Mouse (Mus musculus) kidney, adult 2 months (tissue): ENCODE data around the gene Leng1.

Experiments used
- CTCF ChIP-seq: fragments of 200-500 bp; conservative IDR thresholded peaks from 2 replicates; pipeline ENCODE4 v1.5.1; 2011; ENCODE audit warnings: low read depth, mild to moderate bottlenecking, control low read depth, low read length, moderate library complexity, mixed read lengths; ENCODE audit not compliant: insufficient read depth, insufficient read length
- POLR2A ChIP-seq: fragments of 200-500 bp; IDR thresholded peaks from one replicate; pipeline ENCODE4 v1.6.1; 2011; ENCODE audit warnings: low read depth, low read length, control low read depth

DNA sequence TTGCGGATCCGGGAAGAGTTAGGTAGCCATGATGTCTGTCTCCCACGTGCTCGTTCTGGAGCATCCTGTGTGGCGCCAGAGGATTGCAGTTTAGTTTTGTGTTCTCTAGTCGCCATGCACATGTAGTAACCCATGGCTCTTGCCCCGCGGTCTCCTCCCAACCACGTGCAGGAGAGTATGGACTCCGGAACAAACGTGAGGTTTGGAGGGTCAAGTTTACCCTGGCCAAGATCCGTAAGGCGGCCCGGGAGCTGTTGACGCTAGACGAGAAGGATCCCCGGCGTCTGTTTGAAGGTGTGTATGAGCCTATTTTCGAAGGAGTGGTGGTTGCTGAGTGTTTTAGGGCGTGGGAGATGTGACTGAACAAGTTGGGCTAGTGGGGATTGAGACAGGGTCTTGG lies 38.8 kb upstream of the Leng1 start:
- TF ChIP-seq POLR2A (no peak), CTCF (no peak)
